Mouse (Mus musculus) gonadal fat pad, adult 2 months (tissue): ENCODE measurements around the gene Cwh43. TPM values are rescaled to one million over a fixed set of nuclear protein-coding genes. Genes with fewer than 3 reads are reported as not detected.
A peak's percentile ranks its signal among the peaks of the same experiment; 100 is the strongest.
"Not testable (repeated sequence)": the region's sequence is repeated elsewhere in the genome, so short reads cannot be mapped to it uniquely, and the experiment has no call there.

Experiments
- DNase-seq: peaks from one replicate; pipeline ENCODE4 v3.0.0-alpha.2; 2012; ENCODE audit warnings: low read depth
- polyA plus RNA-seq: library from polyadenylated mRNA; depleted of rRNA; stranded (reverse); fragments of >200 nt; gene quantifications from 2 replicates; pipeline ENCODE4 v1.2.3, GENCODE M21; 2012; rRNA removed

Cwh43 gene
- polyA plus RNA-seq, 1 experiment, result 73.9 TPM

DNA sequence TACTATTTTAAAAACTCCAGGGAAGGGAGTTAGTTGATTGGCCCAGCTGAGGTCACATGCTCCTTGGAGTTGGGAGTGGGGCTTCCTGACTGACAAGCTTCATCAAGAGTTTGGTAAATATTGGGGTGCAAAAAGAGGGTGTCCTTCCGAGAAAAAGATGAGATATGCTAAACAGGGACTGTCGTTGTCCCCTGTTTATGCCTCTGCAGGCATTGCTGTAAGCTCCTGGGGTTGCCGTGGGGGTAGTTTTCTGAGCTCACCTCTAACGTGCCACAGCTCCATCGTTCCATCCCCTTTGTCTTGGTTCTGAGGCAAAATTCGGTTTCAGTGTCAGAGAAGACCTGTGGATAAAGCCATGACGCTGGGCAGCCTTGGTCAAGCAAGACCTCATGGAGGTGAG lies 74.8 kb downstream of the Cwh43 start, which contains the start of gene Dcun1d4:
Gene Dcun1d4, plus strand, starts transcription at position 301 of the 400 bp plus-strand sequence.
- DNase-seq, result no peak

DNA sequence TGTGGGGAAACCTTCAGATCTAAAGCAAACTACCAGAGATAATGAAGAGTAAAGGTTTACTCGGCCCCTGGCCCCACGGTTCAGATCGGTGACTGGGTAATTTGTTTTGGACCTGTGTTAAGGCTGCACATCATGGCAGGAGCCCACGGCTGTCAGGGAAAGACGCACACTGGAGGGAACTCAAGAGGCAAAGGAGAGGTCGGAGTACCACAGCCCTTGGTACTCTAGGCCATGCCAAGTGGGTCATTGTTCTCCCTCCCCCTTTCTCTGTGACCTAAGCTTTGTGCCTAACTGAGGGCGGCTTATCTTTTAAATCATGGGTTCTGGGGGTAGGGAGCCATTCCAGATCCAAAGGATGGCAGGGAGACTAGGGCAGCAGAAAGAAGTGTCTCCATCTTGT lies 75.5 kb downstream of the Cwh43 start:
- no peak for DNase-seq

DNA sequence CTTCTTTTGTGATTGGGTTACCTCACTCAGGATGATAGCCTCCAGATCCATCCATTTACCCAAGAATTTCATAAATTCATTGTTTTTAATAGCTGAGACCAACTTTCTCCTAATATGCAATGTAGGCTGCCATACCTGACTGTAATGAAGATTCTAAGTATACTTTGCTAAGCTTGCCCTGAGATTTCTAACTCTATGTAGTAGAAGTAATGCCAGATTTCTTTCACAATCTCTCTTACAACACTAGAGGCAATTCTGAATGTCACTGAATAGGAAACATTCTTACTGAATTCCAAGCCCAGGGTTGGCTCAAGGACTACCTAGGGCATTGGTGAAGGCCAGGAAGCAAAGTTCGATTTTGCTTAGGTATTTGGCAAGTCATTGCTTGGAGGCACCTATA lies 76.5 kb downstream of the Cwh43 start:
- not testable (repeated sequence) for DNase-seq

DNA sequence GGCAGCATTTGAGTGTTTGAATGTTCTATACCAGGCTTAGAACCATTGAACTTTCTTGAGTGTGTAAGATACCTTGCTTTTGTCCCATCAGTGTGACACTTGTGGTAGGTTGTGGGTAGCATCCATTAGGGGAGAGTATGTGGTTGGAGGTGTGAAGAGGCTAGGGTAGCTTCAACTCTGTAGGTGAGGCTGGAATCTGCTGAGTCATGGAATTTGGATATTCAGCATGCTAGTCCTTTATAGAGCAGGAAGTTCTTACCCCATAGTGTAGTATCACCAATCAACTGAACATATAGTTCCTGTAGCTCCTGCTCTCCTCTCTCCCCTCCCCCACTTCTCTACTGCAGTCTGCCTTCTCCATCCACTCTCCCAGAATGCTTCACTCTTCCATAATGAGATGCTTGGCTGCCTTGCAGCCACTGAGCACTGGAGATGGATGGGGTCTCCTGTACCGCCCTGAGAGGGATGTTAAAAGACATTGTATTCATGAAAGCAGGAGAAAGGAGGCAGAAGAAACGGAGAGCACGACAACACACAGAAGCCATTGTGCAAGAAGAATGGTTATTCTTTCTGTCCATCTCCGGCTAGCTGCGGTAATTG lies 78.2 kb downstream of the Cwh43 start:
- no peak for DNase-seq

DNA sequence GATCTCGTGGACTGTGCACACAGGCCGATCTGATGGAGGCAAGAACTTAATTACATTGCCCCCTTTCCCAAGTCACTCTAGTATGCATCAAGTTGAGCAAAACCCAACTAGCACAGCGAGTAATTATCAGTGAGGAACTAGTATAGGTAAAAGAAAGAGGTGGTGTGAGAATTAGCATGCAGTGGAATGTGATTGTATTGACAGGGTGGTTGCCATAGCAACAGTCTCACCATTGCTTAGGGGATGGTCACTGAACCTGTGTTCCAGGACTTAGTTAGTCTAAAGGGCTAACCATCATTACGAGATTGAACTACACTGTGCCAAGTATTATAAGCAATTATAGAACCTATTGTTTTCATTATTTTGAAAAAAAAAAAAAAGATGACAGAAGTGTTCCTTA lies 80.6 kb downstream of the Cwh43 start:
- no peak for DNase-seq

DNA sequence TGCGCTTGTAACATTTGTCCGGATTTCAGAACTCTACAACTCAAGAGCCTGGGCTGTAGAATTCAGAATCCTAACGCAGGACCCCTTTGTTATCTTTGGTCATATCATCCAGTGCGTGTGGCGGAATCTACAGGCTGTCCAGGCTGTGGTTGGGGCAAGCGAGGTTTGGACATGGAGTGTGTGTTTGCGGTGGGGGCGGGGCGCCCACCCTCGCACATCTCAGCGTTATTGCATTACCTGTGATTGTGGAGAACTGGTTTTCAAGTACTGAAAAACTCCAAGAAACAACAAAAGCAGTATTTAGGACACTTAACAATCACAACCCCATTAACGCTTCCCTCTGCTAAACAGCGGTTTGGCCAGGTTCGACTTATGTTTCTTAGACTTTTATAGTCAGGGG lies 84.0 kb downstream of the Cwh43 start:
- no peak for DNase-seq

DNA sequence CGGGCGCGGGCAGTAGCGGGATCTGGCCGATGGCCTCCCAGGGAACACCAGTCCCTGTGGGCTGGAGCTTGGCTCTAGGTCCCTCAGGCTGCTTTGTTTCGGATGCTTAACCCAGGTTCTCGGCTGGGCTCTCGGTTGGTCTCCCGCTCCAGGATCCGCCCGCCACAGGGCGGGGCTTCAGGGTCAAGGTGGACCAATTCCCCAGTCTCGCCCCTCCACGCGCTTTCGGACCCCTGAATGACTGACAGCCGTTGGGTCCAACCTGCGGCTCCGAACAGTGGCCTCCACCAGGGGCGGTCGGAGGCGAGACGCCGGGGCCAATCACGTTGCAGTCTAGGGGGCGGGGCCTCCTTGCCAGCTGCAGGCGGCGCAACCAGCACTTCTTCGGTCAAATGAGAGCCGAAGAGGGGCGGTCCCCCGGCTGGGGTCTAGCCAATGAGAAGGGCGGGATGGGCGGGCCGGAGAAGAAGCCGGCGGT lies 84.8 kb downstream of the Cwh43 start:
- peak; percentile 76 for DNase-seq

DNA sequence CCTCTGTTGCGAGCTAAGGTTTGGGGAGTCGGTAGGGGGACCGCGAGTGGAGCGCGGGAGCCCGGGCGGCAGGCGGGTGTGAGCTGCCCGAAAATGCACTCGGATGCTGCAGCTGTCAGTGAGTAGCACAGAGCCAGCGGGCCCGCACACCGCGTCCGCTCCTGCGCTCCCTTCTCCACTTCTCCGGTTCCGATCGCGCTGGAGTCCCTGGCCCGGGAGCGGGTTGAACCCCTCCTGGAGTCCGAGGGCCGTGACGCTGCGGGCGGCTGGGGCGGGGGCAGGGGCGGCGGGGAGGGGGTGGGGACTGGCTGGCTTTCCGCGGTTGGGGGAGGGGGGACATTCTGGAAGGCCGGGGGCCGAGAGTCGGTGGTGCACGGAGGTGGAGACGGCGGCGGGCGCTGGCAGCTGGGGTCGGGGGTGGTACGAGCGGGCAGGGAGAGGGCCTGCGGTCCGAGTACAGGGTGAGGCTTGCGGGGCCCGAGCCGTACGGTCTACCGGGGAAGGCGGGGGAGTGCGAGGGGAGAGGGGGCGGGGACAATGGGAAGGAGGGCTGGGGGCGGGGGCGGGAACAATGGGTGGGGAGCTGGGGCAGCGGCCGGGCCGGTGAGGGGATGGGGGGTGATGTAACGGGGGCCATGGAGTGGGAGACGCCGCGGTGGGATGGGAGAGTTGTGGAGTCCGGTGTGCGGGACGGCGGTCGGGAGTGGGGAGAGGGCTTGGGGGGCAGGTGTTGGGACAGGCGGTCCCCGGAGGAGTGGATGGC lies 85.4 kb downstream of the Cwh43 start:
- DNase-seq, result no peak

DNA sequence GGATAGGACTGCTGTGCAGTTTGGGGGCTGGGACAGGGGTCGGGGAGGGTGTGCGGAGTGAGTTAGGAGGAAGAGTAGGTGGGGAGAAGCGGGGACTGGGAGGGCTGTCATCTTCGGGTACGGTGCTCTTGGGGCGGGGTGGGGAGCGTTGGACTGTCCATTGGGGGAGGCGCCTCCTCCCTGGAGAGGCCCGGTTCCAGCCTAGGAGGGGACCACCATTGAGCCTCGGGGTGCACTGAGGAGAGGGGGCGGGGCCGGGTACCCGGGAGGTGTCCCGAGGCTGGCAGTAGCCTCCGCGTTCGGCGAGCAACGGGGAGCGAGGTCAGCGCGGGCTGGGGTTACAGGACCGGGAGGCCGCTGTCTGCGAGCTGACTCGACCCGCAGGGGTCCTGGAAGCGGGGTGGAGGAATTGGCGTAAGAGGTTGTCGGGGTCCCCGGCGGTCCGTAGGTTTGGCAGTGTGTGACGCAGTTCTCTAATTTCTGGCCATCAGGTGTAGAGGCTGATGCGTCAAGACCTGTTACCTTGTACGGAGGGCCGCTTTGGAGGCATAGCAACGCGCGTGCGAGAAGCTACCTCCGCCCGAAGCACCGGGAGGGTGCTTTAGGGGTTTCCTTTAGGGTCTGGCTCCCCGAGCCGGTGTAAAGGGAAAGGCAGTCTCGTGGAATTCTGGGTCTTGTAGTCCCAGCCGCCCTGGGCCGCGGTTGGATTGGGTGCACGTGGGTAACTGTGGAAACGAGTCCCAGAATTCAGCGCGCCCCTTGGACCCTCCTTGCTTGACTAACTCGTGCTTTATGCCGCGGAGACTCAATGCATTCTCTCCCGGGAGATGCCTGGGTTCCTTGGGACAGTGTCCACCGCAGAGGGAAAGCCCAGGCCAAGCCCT lies 86.2 kb downstream of the Cwh43 start:
- DNase-seq, result no peak

DNA sequence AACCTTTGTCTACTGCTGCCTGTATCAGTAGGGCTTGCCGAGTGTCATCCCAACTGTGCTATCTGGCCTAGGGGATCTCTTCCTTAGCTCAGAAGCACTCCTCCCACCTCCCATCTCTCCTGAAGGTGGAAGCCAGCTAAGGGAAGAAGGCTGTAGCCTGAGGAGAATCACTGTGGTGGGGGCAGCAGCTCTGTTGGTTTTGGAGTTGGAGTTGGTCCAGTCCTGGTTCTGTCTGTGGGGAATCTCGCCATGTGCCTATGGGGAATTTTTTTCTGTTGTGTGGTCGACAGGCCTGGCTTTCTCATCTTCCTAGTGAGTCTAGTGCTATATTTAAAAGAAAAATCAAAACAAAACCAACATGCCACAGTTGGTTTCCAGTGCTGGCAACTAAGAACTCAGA lies 91.5 kb downstream of the Cwh43 start:
- DNase-seq, result no peak

DNA sequence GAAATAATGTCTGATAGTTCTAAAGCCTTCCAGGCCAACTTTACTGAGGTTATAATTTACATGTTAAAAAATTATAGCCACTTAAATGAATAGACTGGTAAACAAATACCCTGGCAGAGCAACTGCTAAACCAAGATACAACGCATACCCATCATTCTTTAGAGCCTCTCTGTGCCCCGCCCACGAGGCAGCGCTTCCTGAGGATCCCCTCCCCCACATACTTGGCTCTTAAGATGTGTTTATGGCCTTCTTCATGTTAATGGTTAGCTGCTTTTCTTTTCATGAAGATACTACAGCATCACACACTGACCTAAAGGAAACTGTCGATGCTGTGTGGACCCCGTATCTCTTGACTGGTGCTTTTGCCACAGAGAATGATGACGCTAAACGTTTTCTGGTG lies 92.7 kb downstream of the Cwh43 start:
- DNase-seq, result no peak

DNA sequence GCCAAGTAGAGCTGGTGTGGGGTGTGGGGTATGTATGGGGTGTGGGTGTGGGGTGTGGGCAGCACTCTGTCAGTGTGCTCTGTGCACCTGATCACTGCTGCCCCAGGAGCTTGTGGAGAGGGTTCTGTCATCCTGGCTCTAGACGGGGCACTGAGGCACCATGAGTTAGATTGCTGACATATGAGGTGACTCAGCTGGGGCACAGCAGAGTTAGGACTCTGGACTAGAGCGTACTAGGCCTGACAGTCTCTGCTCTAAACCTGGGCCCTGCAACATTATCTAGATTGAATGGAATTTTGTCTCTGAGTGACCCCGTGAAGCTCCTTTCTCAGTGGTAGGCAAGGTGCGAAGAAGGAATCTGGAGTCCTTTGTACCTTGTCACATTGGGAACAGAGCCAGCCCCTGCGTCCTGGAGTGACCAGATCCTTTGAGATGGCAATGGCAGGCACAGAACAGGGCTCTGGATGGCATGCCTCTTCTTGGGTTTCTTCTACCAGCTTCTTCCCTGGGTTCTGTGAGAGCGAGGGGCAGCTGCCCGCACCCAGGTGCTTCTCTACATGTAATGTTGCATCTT lies 95.1 kb downstream of the Cwh43 start:
- no peak for DNase-seq

DNA sequence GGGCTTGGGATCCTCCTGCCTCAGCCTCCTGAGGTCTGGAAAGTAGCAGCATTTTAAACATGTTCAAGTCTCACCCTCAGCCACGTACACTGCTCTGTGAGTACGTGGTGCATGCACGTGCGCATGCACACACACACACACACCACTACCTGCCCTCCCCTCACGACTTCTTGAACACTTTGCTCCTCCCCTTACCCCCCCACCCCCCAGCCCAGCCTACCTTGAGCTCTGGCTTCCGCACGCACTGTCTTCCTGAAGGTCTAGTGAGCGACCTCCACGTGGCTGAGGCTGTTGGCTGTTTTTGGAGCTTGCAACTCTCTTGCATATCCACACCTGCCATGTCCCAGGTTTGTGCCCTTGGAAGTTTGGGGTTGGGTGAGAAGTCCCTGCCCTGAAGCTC lies 96.5 kb downstream of the Cwh43 start:
- no peak for DNase-seq

Other genes with a start within 250 kb of the Cwh43 start
- gene Fryl, start 149.5 kb upstream of the Cwh43 start, polyA plus RNA-seq, result 48.7 and 76.5 TPM in 2 replicates
- gene Ociad1, start 113.3 kb upstream of the Cwh43 start, polyA plus RNA-seq, result 71.8 and 77.9 TPM in 2 replicates
- 10.5 and 17.1 TPM in 2 replicates for gene Ociad2, start 65.0 kb upstream of the Cwh43 start, polyA plus RNA-seq
- gene Dcun1d4, start 74.9 kb downstream of the Cwh43 start, polyA plus RNA-seq, result 9.4 and 11.0 TPM in 2 replicates
- gene Lrrc66, start 226.5 kb downstream of the Cwh43 start, polyA plus RNA-seq, result 0.04 TPM in 1 of 2 replicates, not detected in the other
- 7.9 and 12.4 TPM in 2 replicates for gene Sgcb, start 241.7 kb downstream of the Cwh43 start, polyA plus RNA-seq
- gene Spata18, start 245.3 kb downstream of the Cwh43 start, polyA plus RNA-seq, result 6.5 and 9.5 TPM in 2 replicates